Mouse (Mus musculus): ENCODE results near the gene Krt81. TPM values are rescaled to one million over a fixed set of nuclear protein-coding genes. Genes with fewer than 3 reads are reported as not detected.

The Krt81 gene
- polyA plus RNA-seq, 1 experiment from 2014 or later, result not detected

DNA sequence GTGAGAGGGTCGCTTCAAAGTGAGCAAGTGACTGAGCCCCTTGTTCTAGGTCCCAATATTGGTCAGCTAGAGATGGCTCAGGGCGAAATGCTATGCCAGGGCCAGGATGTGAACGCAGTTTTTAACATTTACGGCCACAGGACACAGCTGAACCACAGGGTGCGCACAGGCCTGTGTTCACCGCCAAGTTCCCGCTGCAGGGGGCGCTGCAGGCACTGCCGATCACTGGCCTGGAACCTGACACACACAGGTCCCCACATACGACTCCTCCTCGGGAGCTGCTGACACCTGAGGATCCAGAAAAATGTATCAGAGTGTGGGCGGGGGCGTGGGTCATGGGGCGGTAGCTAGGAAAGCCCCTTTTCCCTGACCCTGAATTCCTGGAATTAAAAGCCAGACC is 4.3 kb downstream of the Krt81 start:
- Histone ChIP-seq H3K4me2 (ENCODE audit: low read depth, low read length) (no peak overlapping the region), H3K27me3 (ENCODE audit: control insufficient read depth, insufficient read depth, low read depth, low read length) (no peaks in the 10 kb centered on the region), H3K4me3 (ENCODE audit: low read depth, low read length) (no peak overlapping the region), H3K4me1 (ENCODE audit: control insufficient read depth, low read depth, low read length) (no peaks in the 10 kb centered on the region), H3K36me3 (ENCODE audit: control insufficient read depth, insufficient read depth) (no peaks in the 10 kb centered on the region), H3K9ac (ENCODE audit: low read depth, low read length) (no peak overlapping the region), H3K9me3 (replicated peaks; ENCODE audit: control insufficient read depth, low read length) (no peaks in the 10 kb centered on the region), H3K27ac (ENCODE audit: low read length) (no peak overlapping the region)
- ATAC-seq (ENCODE audit: low read depth), result no peak
- WGBS (ENCODE audit: insufficient replicate concordance), result 58% methylated on average over 14 of the region's 14 CpGs

DNA sequence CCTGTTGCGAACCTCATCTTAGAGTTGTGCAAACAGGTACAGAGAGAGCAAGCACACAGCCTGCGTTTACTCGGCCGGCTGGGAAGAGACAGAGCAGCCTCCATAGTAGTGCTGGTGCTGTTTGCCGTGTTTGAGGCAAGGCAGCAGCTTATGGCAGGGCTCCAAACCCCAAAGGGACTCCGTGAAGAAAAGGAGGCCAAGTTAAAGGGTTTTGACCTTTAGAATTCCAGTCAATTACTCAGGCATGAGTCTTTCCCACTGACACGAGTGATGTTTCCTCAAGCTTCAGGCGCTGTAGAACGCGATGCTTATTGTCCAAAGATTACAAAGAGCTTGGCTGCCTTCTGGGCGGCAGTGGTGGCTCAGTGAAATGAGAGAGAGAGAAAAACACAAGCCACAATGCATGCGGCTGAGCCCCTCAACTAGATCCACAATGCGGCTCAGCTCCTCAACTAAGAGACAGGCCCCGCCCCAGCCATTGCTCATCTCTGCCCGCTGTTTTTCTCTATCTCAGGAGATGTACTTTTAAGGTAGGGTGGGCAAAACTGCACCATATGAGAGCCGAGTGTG is 5.1 kb downstream of the Krt81 start:
- H3K9ac ChIP-seq (ENCODE audit: low read depth, low read length), result no peak overlapping the region
- H3K9me3 ChIP-seq (replicated peaks; ENCODE audit: control insufficient read depth, low read length), result no peaks in the 10 kb centered on the region
- WGBS (ENCODE audit: insufficient replicate concordance), result 59% methylated on average over 16 of the region's 16 CpGs
- H3K4me1 ChIP-seq (ENCODE audit: control insufficient read depth, low read depth, low read length), result no peaks in the 10 kb centered on the region
- H3K27me3 ChIP-seq (ENCODE audit: control insufficient read depth, insufficient read depth, low read depth, low read length), result no peaks in the 10 kb centered on the region
- H3K36me3 ChIP-seq (ENCODE audit: control insufficient read depth, insufficient read depth), result no peaks in the 10 kb centered on the region
- no peak overlapping the region for H3K4me2 ChIP-seq (ENCODE audit: low read depth, low read length)
- H3K4me3 ChIP-seq (ENCODE audit: low read depth, low read length), result no peak overlapping the region
- no peak for ATAC-seq (ENCODE audit: low read depth)
- H3K27ac ChIP-seq (ENCODE audit: low read length), result no peak overlapping the region

DNA sequence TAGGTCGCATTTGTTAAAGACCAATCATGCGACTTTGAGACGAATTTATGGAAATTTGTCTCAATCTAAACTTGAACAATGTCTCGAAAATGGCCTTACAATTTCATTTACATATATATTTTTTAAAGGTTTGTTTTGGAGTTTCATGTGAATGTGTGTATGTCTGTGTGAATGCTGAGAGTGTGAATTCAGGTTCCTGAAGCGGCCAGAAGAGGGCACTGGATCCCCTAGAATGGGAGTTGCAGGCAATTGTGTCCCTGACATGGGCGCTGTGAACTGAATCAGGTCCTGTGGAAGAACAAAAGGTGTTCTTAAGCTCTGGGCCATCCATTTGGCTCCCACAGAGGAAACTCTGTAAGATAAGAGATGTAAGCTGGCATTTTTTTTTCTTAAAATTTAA is 7.7 kb downstream of the Krt81 start:
- Histone ChIP-seq H3K27me3 (ENCODE audit: control insufficient read depth, insufficient read depth, low read depth, low read length) (no peaks in the 10 kb centered on the region), H3K9ac (ENCODE audit: low read depth, low read length) (no peak overlapping the region), H3K4me2 (ENCODE audit: low read depth, low read length) (no peak overlapping the region), H3K27ac (ENCODE audit: low read length) (no peak overlapping the region), H3K9me3 (replicated peaks; ENCODE audit: control insufficient read depth, low read length) (no peaks in the 10 kb centered on the region), H3K36me3 (ENCODE audit: control insufficient read depth, insufficient read depth) (no peaks in the 10 kb centered on the region), H3K4me3 (ENCODE audit: low read depth, low read length) (no peak overlapping the region), H3K4me1 (ENCODE audit: control insufficient read depth, low read depth, low read length) (no peaks in the 10 kb centered on the region)
- ATAC-seq (ENCODE audit: low read depth), result no peak
- WGBS (ENCODE audit: insufficient replicate concordance), result 67% methylated on average over 6 of the region's 6 CpGs

DNA sequence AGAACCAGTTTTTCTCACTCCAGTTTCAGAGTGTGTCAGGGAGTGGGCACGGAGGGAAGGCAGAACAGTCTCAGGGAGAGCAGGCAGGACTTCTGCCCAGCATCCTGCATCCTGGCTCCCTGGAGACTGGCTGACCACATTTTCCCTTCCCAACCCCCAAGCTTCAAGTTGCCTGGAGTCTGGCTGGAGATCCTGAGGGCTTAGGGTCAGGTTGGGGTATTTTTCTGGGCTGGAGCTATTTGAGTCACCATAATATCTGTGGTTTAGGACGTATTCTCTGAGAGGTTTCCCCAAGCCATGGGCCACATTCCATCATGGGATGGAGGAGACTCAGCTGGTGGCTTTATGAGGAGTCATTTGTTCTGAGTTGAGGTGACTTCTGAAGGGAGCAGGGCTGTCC is 8.3 kb downstream of the Krt81 start:
- ATAC-seq (ENCODE audit: low read depth), result no peak
- Histone ChIP-seq H3K9me3 (replicated peaks; ENCODE audit: control insufficient read depth, low read length) (no peaks in the 10 kb centered on the region), H3K4me3 (ENCODE audit: low read depth, low read length) (no peak overlapping the region), H3K27me3 (ENCODE audit: control insufficient read depth, insufficient read depth, low read depth, low read length) (no peaks in the 10 kb centered on the region), H3K27ac (ENCODE audit: low read length) (no peak overlapping the region), H3K4me2 (ENCODE audit: low read depth, low read length) (no peak overlapping the region), H3K9ac (ENCODE audit: low read depth, low read length) (no peak overlapping the region), H3K36me3 (ENCODE audit: control insufficient read depth, insufficient read depth) (no peaks in the 10 kb centered on the region), H3K4me1 (ENCODE audit: control insufficient read depth, low read depth, low read length) (no peaks in the 10 kb centered on the region)
- WGBS (ENCODE audit: insufficient replicate concordance), result 64% methylated on average over 2 of the region's 2 CpGs

DNA sequence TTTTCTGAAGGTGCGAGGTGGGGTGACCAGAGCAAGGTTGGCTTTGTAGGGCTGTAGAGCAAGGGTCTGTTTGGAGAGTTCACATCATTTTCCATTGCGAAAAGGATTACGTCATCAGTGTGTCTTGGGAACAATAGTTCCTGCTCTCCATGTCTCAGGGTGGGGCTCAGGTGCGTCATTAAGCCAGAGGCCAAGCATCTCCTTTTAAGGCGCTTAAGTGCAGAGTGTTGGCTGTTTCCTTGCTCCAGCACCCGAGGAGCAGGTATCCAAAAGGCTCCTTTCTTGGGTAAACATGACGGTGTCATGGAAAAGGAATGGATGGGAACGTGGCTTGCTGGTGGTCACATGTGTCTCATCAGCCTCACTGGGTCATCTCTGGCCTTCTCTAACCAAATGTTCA is 8.8 kb downstream of the Krt81 start:
- no peak overlapping the region for H3K9ac ChIP-seq (ENCODE audit: low read depth, low read length)
- H3K4me1 ChIP-seq (ENCODE audit: control insufficient read depth, low read depth, low read length), result no peaks in the 10 kb centered on the region
- WGBS (ENCODE audit: insufficient replicate concordance), result 62% methylated on average over 8 of the region's 8 CpGs
- H3K27ac ChIP-seq (ENCODE audit: low read length), result no peak overlapping the region
- ATAC-seq (ENCODE audit: low read depth), result no peak
- H3K4me2 ChIP-seq (ENCODE audit: low read depth, low read length), result no peak overlapping the region
- H3K4me3 ChIP-seq (ENCODE audit: low read depth, low read length), result no peak overlapping the region
- no peaks in the 10 kb centered on the region for H3K36me3 ChIP-seq (ENCODE audit: control insufficient read depth, insufficient read depth)
- no peaks in the 10 kb centered on the region for H3K27me3 ChIP-seq (ENCODE audit: control insufficient read depth, insufficient read depth, low read depth, low read length)
- H3K9me3 ChIP-seq (replicated peaks; ENCODE audit: control insufficient read depth, low read length), result no peaks in the 10 kb centered on the region

DNA sequence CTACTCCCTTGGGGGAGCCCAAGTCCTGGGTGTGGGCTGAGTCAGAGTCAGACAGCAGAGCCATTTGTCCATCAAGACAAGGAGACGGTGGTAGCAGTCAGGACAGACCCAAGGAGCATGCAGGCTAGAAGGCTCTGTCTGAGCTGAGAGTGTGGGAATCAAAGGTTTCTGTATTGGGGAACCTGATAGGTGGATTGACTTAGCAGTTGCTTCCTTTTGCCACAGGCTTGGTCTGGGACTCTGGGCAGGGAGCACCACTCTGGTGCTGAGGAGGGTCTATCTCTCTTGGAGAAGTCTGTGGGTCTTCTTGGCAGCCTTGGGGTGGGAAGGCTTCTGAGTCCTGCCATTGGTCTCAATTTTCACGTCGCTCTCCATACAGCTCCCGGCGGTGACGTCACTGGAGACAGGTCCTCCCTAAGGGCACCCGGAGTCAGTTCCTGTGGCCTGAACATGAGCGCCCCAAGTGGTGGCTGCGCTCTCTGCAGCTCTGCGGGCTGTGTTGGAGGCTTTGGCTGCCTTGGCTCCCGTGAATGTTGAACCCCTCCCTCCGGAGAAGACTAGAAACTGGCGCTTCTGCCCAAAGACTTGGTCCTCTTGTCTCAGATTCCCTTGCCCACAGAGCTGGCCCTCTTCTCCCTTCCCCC is 10.3 kb downstream of the Krt81 start:
- no peaks in the 10 kb centered on the region for H3K27me3 ChIP-seq (ENCODE audit: control insufficient read depth, insufficient read depth, low read depth, low read length)
- H3K4me2 ChIP-seq (ENCODE audit: low read depth, low read length), result no peak overlapping the region
- no peak overlapping the region for H3K9ac ChIP-seq (ENCODE audit: low read depth, low read length)
- H3K4me3 ChIP-seq (ENCODE audit: low read depth, low read length), result no peak overlapping the region
- ATAC-seq (ENCODE audit: low read depth), result 0 out of 2 replicates have a peak, but pooled peaks have one; percentile 39
- no peaks in the 10 kb centered on the region for H3K9me3 ChIP-seq (replicated peaks; ENCODE audit: control insufficient read depth, low read length)
- 8% methylated on average over 13 of the region's 13 CpGs for WGBS (ENCODE audit: insufficient replicate concordance)
- H3K4me1 ChIP-seq (ENCODE audit: control insufficient read depth, low read depth, low read length), result no peaks in the 10 kb centered on the region
- no peaks in the 10 kb centered on the region for H3K36me3 ChIP-seq (ENCODE audit: control insufficient read depth, insufficient read depth)
- H3K27ac ChIP-seq (ENCODE audit: low read length), result no peak overlapping the region

DNA sequence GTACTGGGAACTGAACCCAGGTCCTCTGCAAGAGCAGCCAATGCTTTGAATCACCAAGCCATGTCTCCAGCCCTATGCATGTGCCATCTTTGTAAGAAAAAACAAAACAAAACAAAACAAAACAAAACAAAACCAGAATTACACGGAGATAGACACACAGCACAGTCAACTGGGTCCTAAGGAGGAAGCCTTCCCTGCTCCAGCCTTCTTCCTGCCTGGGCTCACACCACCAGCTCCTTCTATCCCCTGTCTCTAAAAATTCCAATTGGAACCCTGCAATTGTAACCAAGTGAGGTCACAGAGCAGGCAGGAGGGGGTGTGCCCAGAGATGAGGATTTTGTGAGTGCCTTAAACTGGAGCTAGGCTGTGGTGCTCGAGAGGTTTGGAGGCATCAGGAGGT is 16.1 kb downstream of the Krt81 start, which contains the start of gene Krt88:
Gene Krt88 (plus strand): TSS at position 301 of the 400 bp plus-strand sequence.
- Histone ChIP-seq H3K9ac (ENCODE audit: low read depth, low read length) (no peak within 1 kb of the TSS), H3K36me3 (ENCODE audit: control insufficient read depth, insufficient read depth) (no peaks in the 10 kb centered on the region), H3K4me1 (ENCODE audit: control insufficient read depth, low read depth, low read length) (no peaks in the 10 kb centered on the region), H3K9me3 (replicated peaks; ENCODE audit: control insufficient read depth, low read length) (no peaks in the 10 kb centered on the region), H3K27ac (ENCODE audit: low read length) (no peak within 1 kb of the TSS), H3K27me3 (ENCODE audit: control insufficient read depth, insufficient read depth, low read depth, low read length) (no peaks in the 10 kb centered on the region), H3K4me3 (ENCODE audit: low read depth, low read length) (no peak within 1 kb of the TSS), H3K4me2 (ENCODE audit: low read depth, low read length) (no peak within 1 kb of the TSS)
- WGBS (ENCODE audit: insufficient replicate concordance), result 42% methylated on average over 2 of the region's 2 CpGs
- ATAC-seq (ENCODE audit: low read depth), result no peak

DNA sequence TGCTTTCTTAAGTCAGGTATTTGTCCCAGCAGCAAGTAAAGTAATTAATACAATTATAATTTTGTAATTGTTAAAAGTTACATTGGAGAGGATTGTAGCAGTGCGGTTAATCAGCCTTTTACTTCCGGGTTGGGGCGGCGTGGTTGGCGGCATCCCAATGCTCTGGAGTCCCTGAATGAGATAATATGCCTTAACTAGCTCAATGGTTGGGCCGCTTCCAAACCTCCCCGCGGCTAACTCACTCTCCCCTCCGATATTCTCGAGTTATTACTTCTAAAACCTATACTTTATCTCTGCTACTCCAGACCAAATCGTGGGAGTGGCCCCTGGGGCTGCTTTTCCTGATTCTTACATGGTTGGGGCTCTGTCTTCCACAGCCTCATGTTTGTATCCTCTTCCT is 17.0 kb downstream of the Krt81 start:
- H3K27me3 ChIP-seq (ENCODE audit: control insufficient read depth, insufficient read depth, low read depth, low read length), result no peaks in the 10 kb centered on the region
- WGBS (ENCODE audit: insufficient replicate concordance), result 55% methylated on average over 11 of the region's 11 CpGs

DNA sequence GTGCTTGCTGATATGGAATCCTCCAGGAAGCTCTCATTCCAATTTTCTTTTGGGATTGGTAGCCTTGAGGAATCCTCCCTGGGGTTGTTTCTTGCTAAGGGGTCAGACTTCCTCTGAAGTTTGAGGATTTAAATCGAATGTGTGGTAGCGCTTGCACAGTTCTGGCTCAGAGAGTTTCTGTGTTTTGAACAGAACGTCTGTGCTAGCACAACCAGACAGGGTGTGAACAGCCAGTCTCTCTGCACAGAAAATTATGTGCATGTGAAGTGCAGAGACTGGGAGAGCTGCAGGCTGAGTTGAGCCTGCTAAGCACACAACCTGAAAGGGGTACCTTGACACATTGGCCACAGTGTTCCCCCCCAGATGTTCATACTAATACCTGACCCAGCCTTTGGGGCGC is 22.7 kb downstream of the Krt81 start:
- Histone ChIP-seq H3K4me2 (ENCODE audit: low read depth, low read length) (no peak overlapping the region), H3K27me3 (ENCODE audit: control insufficient read depth, insufficient read depth, low read depth, low read length) (peaks cover 26% of the 10 kb centered on the region), H3K4me3 (ENCODE audit: low read depth, low read length) (no peak overlapping the region), H3K9ac (ENCODE audit: low read depth, low read length) (no peak overlapping the region), H3K4me1 (ENCODE audit: control insufficient read depth, low read depth, low read length) (no peaks in the 10 kb centered on the region), H3K36me3 (ENCODE audit: control insufficient read depth, insufficient read depth) (no peaks in the 10 kb centered on the region), H3K27ac (ENCODE audit: low read length) (no peak overlapping the region), H3K9me3 (replicated peaks; ENCODE audit: control insufficient read depth, low read length) (no peaks in the 10 kb centered on the region)
- 59% methylated on average over 4 of the region's 4 CpGs for WGBS (ENCODE audit: insufficient replicate concordance)
- no peak for ATAC-seq (ENCODE audit: low read depth)

More for the DNA sequence above, 17.0 kb downstream of the Krt81 start:
- no peak overlapping the region for H3K4me3 ChIP-seq (ENCODE audit: low read depth, low read length)
- no peaks in the 10 kb centered on the region for H3K4me1 ChIP-seq (ENCODE audit: control insufficient read depth, low read depth, low read length)
- H3K4me2 ChIP-seq (ENCODE audit: low read depth, low read length), result no peak overlapping the region
- H3K27ac ChIP-seq (ENCODE audit: low read length), result no peak overlapping the region
- H3K36me3 ChIP-seq (ENCODE audit: control insufficient read depth, insufficient read depth), result no peaks in the 10 kb centered on the region
- H3K9me3 ChIP-seq (replicated peaks; ENCODE audit: control insufficient read depth, low read length), result no peaks in the 10 kb centered on the region
- no peak for ATAC-seq (ENCODE audit: low read depth)
- H3K9ac ChIP-seq (ENCODE audit: low read depth, low read length), result no peak overlapping the region

All from liver, embryonic 16.5 days (tissue).